Mouse (Mus musculus) testis, postnatal 14 days (tissue): Measurements from ENCODE around the gene Arhgap22.
A peak's percentile ranks its signal among the peaks of the same experiment; 100 is the strongest.

Experiments used
- DNase-seq: peaks from one replicate; pipeline ENCODE4 v3.0.0; 2021; ENCODE audit warnings: low spot score

Gene Arhgap22

GRCm38 (mm10) chr14:33370056-33370455 is 156.2 kb downstream of the Arhgap22 start:
- DNase-seq, result no peak

- DNase-seq, result peak; percentile 56
These were observed 157.4 kb downstream of the Arhgap22 start for GRCm38 (mm10) chr14:33371248-33371647.

- no peak for DNase-seq
These were observed 159.4 kb downstream of the Arhgap22 start for GRCm38 (mm10) chr14:33373271-33373670.

GRCm38 (mm10) chr14:33374089-33374488 is 160.3 kb downstream of the Arhgap22 start:
- no peak for DNase-seq

GRCm38 (mm10) chr14:33377211-33377610 is 163.4 kb downstream of the Arhgap22 start:
- no peak for DNase-seq

- no peak for DNase-seq
These were observed 164.9 kb downstream of the Arhgap22 start for GRCm38 (mm10) chr14:33378723-33379122.

- DNase-seq, result no peak
These were observed 167.1 kb downstream of the Arhgap22 start for GRCm38 (mm10) chr14:33380830-33381457.

- no peak for DNase-seq
These were observed 184.4 kb downstream of the Arhgap22 start for GRCm38 (mm10) chr14:33398065-33398860.

GRCm38 (mm10) chr14:33400019-33400418 is 186.2 kb downstream of the Arhgap22 start:
- DNase-seq, result no peak

GRCm38 (mm10) chr14:33402331-33402730 is 188.5 kb downstream of the Arhgap22 start:
- no peak for DNase-seq

- DNase-seq, result no peak
These were observed 201.9 kb downstream of the Arhgap22 start for GRCm38 (mm10) chr14:33415746-33416145.

GRCm38 (mm10) chr14:33418311-33418909 is 204.6 kb downstream of the Arhgap22 start:
- no peak for DNase-seq
